Mouse (Mus musculus): Measurements from ENCODE around the gene Hmcn2.

- TF ChIP-seq CTCF (IDR thresholded peaks at IDR 0.05; ENCODE audit: control insufficient read depth, insufficient read depth, insufficient read length) (no peak), MAX (IDR thresholded peaks at IDR 0.05) (no peak), CEBPB (IDR thresholded peaks at IDR 0.05; ENCODE audit: low read depth) (no peak), MYOG (IDR thresholded peaks at IDR 0.05; ENCODE audit: control insufficient read depth, extremely low read depth, insufficient read length) (no peak), USF1 (IDR thresholded peaks at IDR 0.05; ENCODE audit: low read depth) (no peak)
These were observed 136.4 kb downstream of the Hmcn2 start for GRCm38 (mm10) chr2:31450661-31451060.

Measured in C2C12 (cell line).